Mouse (Mus musculus): Measurements from ENCODE around the gene Armh3. TPM values are rescaled to one million over a fixed set of nuclear protein-coding genes. Genes with fewer than 3 reads are reported as not detected.
A peak's percentile ranks its signal among the peaks of the same experiment; 100 is the strongest.

Gene Armh3
- total and polyA plus RNA-seq, 3 experiments, result 1.1 to 4.9 (median 1.9) TPM

- dilution Hi-C loops (cut with MboI; ENCODE audit: extremely low pct_ligation_motif_present, extremely low pct_unique_long_range_greater_than_20kb, low sequenced_read_pairs) (no loop called here), in situ Hi-C loops (cut with MboI; ENCODE audit: low pct_ligation_motif_present, low pct_unique_long_range_greater_than_20kb, low sequenced_read_pairs) (loop anchor here (5.0 kb wide), 1 partner anchor 191 kb away; no protein-coding TSS in a partner anchor)
- Histone ChIP-seq H3K4me2 (ENCODE audit: insufficient read depth, low read depth, poor library complexity, severe bottlenecking) (no peak overlapping the region), H3K9me3 (replicated peaks; ENCODE audit: low read length) (no peaks in the 10 kb centered on the region), H3K4me3 (replicated peaks in 1 of 3; ENCODE audit: low read depth in 2 of 3, low read length in 2 of 3, poor library complexity in 1 of 3) (no peak overlapping the region), H3K79me2 (replicated peaks; ENCODE audit: control insufficient read depth, extremely low read depth, insufficient read depth, poor library complexity, severe bottlenecking) (no peaks in the 10 kb centered on the region), H3K36me3 (replicated peaks in 1 of 2; ENCODE audit: control insufficient read depth in 1 of 2, insufficient read depth in 1 of 2, low read length in 1 of 2) (peaks cover 0 to 4% of the 10 kb centered on the region in 2 experiments), H3K27me3 (replicated peaks) (no peaks in the 10 kb centered on the region), H3K4me1 (ENCODE audit: control insufficient read depth in 1 of 2, insufficient read depth in 2 of 2) (peaks cover 6 to 27% of the 10 kb centered on the region in 2 experiments; a peak in 3 of 4 replicates), H3K9ac (ENCODE audit: insufficient read depth, low read depth) (no peak overlapping the region), H3K27ac (ENCODE audit: insufficient read depth, low read depth) (no peak overlapping the region)
- DNase-seq (ENCODE audit: extremely low read depth), result no peak
- TF ChIP-seq USF2 (conservative IDR thresholded peaks at IDR 0.05; ENCODE audit: low read depth, low read length) (no peak), MXI1 (IDR thresholded peaks at IDR 0.05; ENCODE audit: low read depth, low read length) (no peak), MAZ (IDR thresholded peaks at IDR 0.05; ENCODE audit: low read depth, low read length) (no peak), USF1 (IDR thresholded peaks at IDR 0.05; ENCODE audit: low read depth, low read length) (no peak), HCFC1 (IDR thresholded peaks at IDR 0.05; ENCODE audit: low read depth, low read length) (no peak), ZC3H11A (IDR thresholded peaks at IDR 0.05; ENCODE audit: low read depth, low read length) (no peak), ZNF384 (IDR thresholded peaks at IDR 0.05; ENCODE audit: low read depth, low read length) (no peak), PAX5 (IDR thresholded peaks at IDR 0.05; ENCODE audit: low read length) (no peak), MEF2A (IDR thresholded peaks at IDR 0.05; ENCODE audit: borderline replicate concordance, low read depth, low read length) (no peak), KAT2A (IDR thresholded peaks at IDR 0.05; ENCODE audit: insufficient replicate concordance, low read length) (no peak), GABPA (IDR thresholded peaks at IDR 0.05; ENCODE audit: insufficient replicate concordance, low read depth, low read length) (no peak), POLR2A (IDR thresholded peaks at IDR 0.05; ENCODE audit: low read depth, low read length) (no peak), EP300 (IDR thresholded peaks at IDR 0.05; ENCODE audit: low read length) (no peak), SMC3 (IDR thresholded peaks at IDR 0.05; ENCODE audit: low read depth, low read length) (no peak), SIN3A (IDR thresholded peaks at IDR 0.05; ENCODE audit: low read length) (no peak), NRF1 (IDR thresholded peaks at IDR 0.05; ENCODE audit: low read depth, low read length) (no peak)
These were observed 181.6 kb downstream of the Armh3 start for GRCm38 (mm10) chr19:45816727-45817126.

GRCm38 (mm10) chr19:45815831-45816405 lies 182.4 kb downstream of the Armh3 start, which contains the start of gene Kcnip2:
Gene Kcnip2, minus strand, starts transcription at chr19:45816061.
- no peak for DNase-seq (ENCODE audit: extremely low read depth)
- in situ Hi-C loops (cut with MboI; ENCODE audit: low pct_ligation_motif_present, low pct_unique_long_range_greater_than_20kb, low sequenced_read_pairs) (loop anchor here (5.0 kb wide), 1 partner anchor 191 kb away; no protein-coding TSS in a partner anchor), dilution Hi-C loops (cut with MboI; ENCODE audit: extremely low pct_ligation_motif_present, extremely low pct_unique_long_range_greater_than_20kb, low sequenced_read_pairs) (no loop called here)
- Histone ChIP-seq H3K9ac (ENCODE audit: insufficient read depth, low read depth) (no peak within 1 kb of the TSS), H3K4me2 (ENCODE audit: insufficient read depth, low read depth, poor library complexity, severe bottlenecking) (no peak within 1 kb of the TSS), H3K27ac (ENCODE audit: insufficient read depth, low read depth) (no peak within 1 kb of the TSS), H3K36me3 (replicated peaks in 1 of 2; ENCODE audit: control insufficient read depth in 1 of 2, insufficient read depth in 1 of 2, low read length in 1 of 2) (peaks cover 0 to 4% of the 10 kb centered on the region in 2 experiments), H3K9me3 (replicated peaks; ENCODE audit: low read length) (no peaks in the 10 kb centered on the region), H3K4me1 (ENCODE audit: control insufficient read depth in 1 of 2, insufficient read depth in 2 of 2) (peaks cover 6 to 27% of the 10 kb centered on the region in 2 experiments; a peak in 3 of 4 replicates), H3K27me3 (replicated peaks) (no peaks in the 10 kb centered on the region), H3K79me2 (replicated peaks; ENCODE audit: control insufficient read depth, extremely low read depth, insufficient read depth, poor library complexity, severe bottlenecking) (no peaks in the 10 kb centered on the region), H3K4me3 (replicated peaks in 1 of 3; ENCODE audit: low read depth in 2 of 3, low read length in 2 of 3, poor library complexity in 1 of 3) (no peak within 1 kb of the TSS)
- TF ChIP-seq CTCF (conservative IDR thresholded peaks at IDR 0.05 in 1 of 2, IDR thresholded peaks at IDR 0.05 in 1 of 2; ENCODE audit: low read depth in 2 of 2, low read length in 2 of 2), result peak in 1 of 2 experiments; percentile 17; a peak in 1 of 4 replicates
- no peak for TF ChIP-seq ZNF384 (IDR thresholded peaks at IDR 0.05; ENCODE audit: low read depth, low read length)

Measured in CH12.LX (cell line).